Mouse (Mus musculus) mouse trophoblast stem cell (cell line): ENCODE measurements around the gene Mlc1.

Experiments used
- in situ Hi-C, 2 experiments: fragments of 300-500 bp; cut with MseI, MboI; formaldehyde crosslinking; loops; 2 replicates in 1 of 2; 3 replicates in 1 of 2; pipeline ENCODE4 v1.15.1; 2025

Mlc1 gene

GRCm38 (mm10) chr15:88937291-88937650, 41.5 kb downstream of the Mlc1 start:
- in situ Hi-C loops, result no loop called here

DNA sequence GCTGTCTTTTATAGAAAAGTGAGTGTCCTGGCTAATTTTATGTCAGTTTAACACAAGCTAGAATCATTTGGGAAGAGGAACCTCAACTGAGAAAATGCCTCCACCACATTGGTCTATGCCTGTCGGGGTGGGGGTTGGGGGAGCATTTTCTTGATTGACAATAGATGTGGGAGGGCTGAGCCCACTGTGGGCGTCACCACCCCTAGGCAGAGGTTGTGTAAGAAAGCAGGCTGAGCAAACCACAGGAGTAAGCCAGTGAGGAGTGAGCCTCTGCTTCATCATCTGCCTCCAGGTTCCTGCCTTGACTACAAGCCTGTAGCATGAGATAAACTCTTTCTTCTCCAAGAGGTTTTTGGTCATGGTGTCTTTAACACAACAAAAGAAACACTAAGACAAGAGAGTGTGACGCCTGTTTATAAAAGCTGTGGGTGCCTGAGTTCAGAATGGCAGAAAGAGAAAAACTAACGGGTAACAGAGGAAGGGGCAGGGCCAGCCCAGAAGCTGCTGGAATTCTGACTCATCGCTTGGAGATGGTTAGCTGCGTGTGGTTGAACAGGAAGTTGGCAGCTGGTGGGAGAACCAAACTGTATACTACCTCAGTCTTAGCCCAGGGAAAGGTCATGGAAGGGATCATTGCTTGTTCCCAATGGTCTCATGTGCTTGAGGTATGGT, 42.1 kb downstream of the Mlc1 start:
- in situ Hi-C loops, result no loop called here

GRCm38 (mm10) chr15:88934141-88934540, 44.7 kb downstream of the Mlc1 start:
- in situ Hi-C loops, result no loop called here

DNA sequence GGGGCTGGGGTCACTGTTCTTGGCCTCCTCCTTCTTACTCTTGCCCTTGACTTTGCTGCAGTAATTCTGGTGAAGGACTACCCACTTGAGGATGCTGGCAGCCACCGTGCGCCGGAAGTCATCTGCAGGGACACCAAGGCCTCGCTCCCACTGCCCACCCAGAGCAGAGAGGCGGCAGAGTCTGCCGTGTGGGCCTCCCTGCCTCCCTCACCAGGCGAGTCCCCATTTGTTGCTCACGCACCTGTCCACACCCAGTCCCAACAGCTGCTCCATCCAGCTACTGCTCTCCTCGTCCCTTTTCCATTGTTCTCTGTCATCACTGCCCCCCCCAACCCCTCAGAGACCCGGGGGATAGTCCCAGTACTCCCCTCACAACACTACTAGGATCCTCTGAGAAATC, 46.1 kb downstream of the Mlc1 start:
- in situ Hi-C loops, result no loop called here

DNA sequence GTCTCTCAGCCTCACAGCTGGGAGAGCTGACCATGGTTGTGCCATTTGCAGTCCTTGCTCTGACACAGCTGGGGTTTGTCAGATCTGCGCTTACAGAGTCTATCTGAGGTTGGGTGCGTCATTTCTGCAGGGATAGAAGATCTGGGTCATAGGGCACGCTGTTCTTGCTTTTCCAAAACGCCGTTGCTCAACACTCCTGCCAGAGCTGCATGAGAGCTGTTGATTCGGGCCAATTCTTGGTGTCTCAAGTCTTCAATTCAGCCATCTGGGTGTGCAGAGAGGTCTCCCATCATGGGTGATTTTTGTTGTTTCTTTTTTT, 56.9 kb downstream of the Mlc1 start:
- in situ Hi-C loops, result loop anchor here (5.0 kb wide), 1 partner anchor 95 kb away; no protein-coding TSS in a partner anchor

GRCm38 (mm10) chr15:88921131-88921991, 57.4 kb downstream of the Mlc1 start:
- in situ Hi-C loops, result loop anchor here (5.0 kb wide), 1 partner anchor 94 kb away; no protein-coding TSS in a partner anchor

DNA sequence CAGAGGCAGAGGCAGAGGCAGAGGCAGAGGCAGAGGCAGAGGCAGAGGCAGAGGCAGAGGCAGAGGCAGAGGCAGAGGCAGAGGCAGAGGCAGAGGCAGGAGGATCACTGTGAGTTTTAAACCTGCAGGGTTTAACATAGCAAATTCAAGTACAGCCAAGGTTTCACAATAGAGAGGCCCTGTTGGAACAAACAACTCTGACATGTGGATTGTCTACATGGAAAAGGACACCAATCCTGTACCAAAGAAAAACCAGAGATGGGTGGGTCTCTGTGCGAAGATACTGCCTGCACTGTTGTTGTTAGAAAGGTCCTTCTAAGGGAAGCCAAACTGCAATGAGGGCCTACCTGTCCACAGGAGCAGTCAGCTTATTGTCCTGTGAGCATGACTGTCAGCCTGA, 58.7 kb downstream of the Mlc1 start:
- in situ Hi-C loops, result loop anchor here (5.0 kb wide), 1 partner anchor 93 kb away; no protein-coding TSS in a partner anchor

GRCm38 (mm10) chr15:88919328-88919727, 59.5 kb downstream of the Mlc1 start:
- in situ Hi-C loops, result no loop called here

DNA sequence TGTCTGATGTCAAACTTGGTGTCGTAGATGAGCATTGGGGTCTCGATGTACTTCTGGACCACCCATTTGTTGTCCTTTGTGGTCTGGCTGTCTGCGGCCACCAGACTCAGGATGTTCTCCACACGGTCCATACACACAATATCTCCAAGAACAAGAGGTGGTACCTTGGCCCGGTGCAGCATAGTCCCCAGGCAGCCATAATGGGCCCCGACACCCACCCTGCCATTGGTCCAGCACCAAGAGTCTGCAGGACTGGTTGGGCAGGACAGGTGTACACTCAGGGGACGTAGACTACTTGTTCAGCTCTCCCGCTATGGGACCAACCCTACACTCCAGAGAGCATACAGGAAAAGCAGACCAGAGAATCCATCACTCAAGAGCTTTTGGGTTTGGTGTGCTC, 61.7 kb downstream of the Mlc1 start:
- in situ Hi-C loops, result no loop called here

DNA sequence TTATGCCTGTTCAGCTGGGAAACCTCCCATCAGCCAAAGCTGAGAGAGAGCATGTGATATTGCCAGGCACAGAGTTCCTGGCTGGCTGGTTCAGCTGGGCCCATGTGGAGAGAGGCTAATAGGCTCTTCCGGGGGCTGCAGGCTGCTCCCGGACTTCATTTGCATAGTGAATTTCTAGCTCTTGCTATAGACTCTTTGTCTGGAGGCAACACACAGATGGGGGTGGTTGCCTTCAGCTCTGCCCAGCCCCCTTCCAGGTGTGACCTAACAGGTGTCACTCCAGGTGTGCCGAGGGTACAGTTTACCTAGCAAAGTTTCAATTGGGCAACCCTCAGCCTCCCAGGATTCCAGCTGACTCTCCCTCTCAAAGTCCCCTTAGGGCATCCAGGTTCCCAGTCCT, 62.4 kb downstream of the Mlc1 start:
- in situ Hi-C loops, result no loop called here

DNA sequence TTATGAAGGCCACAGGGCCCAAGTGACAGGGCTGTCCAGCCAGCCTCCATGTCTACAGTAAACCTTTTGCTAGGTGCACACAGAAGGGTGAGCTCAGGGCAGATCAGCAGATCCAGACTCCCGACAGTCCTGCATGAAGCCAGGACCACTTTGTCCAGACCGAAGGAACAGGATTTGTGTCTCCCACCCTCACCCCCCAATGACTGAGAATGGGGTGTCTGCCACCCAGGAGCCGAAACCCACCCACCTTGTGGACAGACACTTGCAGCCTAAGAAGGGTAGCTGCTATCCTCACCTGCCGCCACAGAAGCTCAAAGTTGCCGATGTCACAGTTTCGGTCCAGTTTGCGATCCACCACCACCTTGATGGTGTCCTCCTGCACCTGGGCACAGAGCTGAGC, 63.8 kb downstream of the Mlc1 start:
- in situ Hi-C loops, result no loop called here

- in situ Hi-C loops, result no loop called here
Measured at GRCm38 (mm10) chr15:88906347-88906746, 72.5 kb downstream of the Mlc1 start.
